Mouse (Mus musculus) erythroblast, embryonic 14.5 days (primary cell): ENCODE measurements around the gene Dscaml1.

Experiments
- GATA1 ChIP-seq: IDR thresholded peaks from 2 replicates; pipeline ENCODE4 v1.6.1; 2012; ENCODE audit warnings: low read length, inconsistent platforms, mixed read lengths
- TAL1 ChIP-seq: IDR thresholded peaks from 3 replicates; pipeline ENCODE4 v1.6.1; 2012; ENCODE audit warnings: low read length, inconsistent platforms, mixed read lengths

DNA sequence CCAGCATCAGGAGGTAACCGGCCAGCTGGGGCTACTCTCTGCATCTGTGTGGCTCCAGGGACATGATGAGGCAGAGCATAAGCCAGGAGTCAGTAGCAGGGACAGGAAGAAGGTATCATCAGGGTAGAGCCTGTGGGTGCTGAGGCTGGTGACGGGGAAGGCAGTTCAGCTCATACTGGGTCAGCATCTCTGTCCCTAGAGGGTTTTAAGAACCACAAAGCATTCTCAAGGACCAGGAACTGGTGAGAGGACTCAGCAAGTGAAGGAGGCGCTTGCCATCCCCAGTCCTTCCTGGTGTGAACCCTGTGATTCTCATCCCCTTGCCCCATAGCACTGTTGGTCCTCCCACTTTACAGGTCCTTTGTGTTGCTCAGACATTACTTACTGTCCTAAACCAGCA is 69.9 kb downstream of the Dscaml1 start:
- TF ChIP-seq GATA1 (no peak), TAL1 (no peak)
